Mouse (Mus musculus): ENCODE measurements at regions not wholly inside any gene's neighbourhood (a gene's known extent, or its start where the extent isn't known, plus 50 kb on each side); places are given as distances from the start of the nearest gene placed in this dataset.
"Not testable (repeated sequence)": the region's sequence is repeated elsewhere in the genome, so short reads cannot be mapped to it uniquely, and the experiment has no call there.

- DNase-seq, result peak; percentile 83
These were observed 221.0 kb downstream of the Grxcr1 start for GRCm38 (mm10) chr5:68252671-68253070.

GRCm38 (mm10) chr5:68253476-68253875, 221.8 kb downstream of the Grxcr1 start:
- DNase-seq, result no peak

- DNase-seq, result peak; percentile 18
These were observed 222.5 kb downstream of the Grxcr1 start for GRCm38 (mm10) chr5:68254111-68254510.

- DNase-seq, result no peak
These were observed 232.6 kb downstream of the Grxcr1 start for GRCm38 (mm10) chr5:68264206-68264605.

- peak; percentile 43 for DNase-seq
These were observed 242.6 kb downstream of the Grxcr1 start for GRCm38 (mm10) chr5:68274271-68274670.

DNA sequence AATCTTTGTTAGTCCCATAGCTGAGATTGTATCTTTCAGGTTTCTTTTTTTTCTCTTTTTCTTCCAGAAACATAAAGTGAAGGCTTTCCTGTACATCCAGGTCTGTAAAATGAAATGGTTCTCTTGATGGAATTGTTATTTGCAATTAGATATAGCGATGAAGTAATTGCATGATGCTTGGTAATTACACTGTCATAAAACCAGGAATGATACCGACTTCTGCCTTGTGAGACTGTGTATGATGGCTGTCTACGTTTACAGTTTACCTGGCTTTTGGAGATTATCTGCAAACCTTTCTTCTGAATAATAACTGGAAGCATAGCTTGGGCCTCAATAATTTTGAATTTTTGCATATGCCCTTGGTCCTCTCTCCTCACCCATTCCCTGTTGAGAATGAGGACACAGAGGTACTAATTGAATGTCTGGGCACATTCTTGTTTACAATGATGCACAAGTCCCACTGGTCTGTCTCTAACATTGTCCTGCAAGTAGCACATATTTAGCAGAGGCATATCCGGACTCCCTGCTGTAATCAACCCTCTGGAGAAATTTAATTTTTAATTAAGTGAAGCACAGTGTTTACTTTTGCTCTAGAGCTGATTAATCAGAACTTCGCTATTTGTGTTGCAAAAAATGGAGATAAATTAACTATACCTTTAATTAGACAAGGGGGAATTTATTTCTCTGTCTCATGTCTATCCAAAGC, 244.1 kb downstream of the Grxcr1 start:
- DNase-seq, result no peak

DNA sequence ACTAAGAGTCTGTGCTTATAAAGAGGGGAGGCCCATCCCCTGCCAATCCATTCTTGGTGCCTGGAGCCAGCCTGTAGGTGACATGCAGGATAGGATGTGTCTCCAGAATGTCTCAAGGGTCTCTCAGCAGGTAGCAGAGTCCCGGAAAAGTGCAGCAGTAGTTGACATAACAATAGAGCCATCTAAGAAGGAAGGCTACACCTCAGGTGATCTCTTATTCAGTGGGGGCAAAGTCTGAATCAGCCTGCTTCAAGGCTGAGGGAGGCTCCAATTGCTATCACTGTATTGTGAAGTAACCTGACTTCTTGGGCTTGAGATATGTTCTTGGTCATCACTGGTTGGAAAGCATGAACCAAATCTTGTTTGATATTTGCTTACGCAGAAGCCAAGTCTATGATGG, 264.1 kb downstream of the Grxcr1 start:
- not testable (repeated sequence) for DNase-seq

DNA sequence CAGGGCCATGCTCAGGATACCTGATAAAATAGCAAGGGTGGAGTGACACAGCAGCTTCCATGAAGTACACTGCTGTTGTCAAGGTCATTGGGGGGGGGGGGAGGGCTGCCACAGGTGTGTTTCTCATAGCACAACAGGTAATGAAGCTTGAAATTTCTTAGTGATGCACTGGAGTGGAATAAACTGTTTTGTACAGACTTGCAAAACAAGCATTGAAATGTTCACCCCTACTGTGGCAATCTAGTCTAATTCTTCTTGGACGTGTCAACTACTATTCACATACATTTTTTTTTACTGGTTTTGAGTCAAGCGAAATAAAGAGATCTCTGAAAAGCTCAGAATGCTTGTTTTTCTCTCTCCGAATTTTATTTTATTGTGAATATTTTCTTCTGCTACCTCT, 281.6 kb downstream of the Grxcr1 start:
- DNase-seq, result no peak

DNA sequence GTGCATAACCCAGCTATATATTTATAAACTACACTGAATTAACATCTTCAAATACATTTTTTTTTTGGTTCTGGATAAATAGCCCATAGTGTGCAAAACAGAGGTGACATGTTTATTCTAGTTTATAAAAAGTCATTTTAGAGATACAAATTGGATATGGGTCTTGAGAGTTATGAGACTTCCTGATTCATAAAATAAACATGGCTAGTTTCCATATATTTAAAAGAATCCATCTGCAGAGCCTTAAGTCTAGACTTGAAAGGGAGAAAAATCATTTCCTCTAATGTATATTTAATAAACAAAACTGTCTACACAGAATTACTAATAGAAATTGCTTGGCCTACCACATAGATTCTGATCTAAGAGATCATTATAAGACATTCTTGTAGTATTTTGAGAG, 287.3 kb downstream of the Grxcr1 start:
- no peak for DNase-seq

- peak; percentile 92 for DNase-seq
These were observed 295.5 kb downstream of the Grxcr1 start for GRCm38 (mm10) chr5:68326998-68327593.

GRCm38 (mm10) chr5:68329311-68329710, 297.7 kb downstream of the Grxcr1 start:
- DNase-seq, result peak; percentile 25

DNA sequence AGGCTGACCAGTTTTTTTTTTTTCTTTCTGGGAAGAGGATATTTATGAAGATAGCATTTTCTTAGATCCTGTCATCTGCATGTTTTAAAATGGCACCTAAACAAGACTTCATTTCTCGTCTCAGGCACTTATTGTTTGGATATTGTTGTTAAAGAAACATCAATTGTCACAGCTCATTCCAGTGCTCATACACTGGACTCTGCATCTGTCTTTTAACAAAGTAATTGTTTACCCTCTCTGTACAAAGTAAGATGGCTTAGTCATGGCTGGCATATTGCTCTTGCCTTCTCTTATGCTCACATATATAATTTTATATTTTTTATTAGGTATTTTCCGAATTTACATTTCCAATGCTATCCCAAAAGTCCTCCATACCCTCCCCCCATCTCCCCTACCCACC, 298.2 kb downstream of the Grxcr1 start:
- DNase-seq, result no peak

GRCm38 (mm10) chr5:68350921-68351320, 319.3 kb downstream of the Grxcr1 start:
- no peak for DNase-seq

- peak; percentile 87 for DNase-seq
These were observed 320.2 kb downstream of the Grxcr1 start for GRCm38 (mm10) chr5:68351793-68352192.

DNA sequence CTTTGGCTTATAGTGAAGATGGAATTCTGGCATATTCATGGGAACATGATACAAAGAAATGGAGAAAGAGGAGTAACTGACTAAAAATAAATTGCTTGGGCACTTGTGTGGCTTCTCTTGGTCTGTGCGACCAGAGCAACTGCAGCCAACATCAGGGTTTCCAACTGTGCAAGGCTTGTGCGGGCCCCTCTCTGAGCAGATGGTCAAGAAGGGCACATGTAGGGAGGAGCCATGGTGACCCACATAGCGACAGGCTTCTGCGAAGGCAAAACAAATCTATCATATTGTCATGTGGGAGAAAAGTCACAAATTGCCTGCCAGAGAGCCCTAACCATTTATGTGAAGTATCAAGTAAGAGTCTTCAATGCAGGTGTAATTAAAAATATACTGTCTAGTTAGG, 321.6 kb downstream of the Grxcr1 start:
- peak; percentile 86 for DNase-seq

DNA sequence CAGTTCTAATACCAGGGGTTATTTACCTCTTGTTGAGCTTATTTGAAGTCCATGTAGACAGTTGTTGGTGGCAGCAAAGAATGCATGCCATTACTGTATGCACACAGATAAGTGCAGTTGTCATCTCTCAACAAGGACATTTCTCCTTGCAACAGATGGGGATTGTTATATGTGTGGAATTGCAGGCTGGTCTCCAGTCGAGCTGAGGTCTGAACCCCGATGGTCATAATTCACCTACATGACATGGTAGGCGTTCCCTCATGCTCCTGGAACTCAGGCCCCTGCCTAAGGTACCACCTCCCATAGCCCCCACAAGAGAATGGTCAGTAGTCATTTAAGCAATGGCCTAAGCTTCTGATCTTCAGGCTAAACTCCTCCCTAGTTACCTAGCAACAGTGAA, 322.2 kb downstream of the Grxcr1 start:
- DNase-seq, result peak; percentile 29

DNA sequence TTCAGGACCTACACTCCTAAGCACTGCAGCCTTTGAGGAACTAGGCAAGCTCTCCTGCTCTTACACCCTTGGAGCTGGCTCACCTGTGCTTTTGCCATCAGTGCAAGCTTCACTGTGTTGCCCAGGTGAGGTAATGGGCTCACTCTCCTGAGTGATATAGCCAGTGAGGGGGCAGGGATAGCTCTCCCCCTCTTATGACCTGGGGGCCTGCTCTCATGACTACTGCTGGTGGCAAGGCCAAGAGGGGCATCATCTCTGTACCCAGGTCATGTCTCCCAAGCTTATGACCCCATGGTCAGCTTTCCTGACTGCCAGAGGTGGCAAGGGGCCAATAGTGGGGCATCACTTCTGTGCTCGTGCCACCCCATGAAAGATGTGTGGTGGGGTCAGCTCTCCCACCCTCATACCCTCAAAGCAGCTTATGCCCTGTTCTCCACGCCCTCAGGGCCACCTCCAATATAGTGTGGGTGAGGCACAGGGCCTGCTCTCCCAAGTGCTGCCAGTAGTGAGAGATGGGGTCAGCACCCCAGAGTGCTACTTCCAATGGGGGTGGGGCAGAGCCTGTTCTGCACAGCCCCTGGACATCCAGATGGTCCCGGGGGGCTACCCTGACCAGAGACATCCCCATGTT, 330.1 kb downstream of the Grxcr1 start:
- DNase-seq, result no peak

GRCm38 (mm10) chr5:68373082-68373481, 341.4 kb downstream of the Grxcr1 start:
- DNase-seq, result no peak

Measured in cerebellum, adult 8-10 months (tissue).